Mouse (Mus musculus) ES-Bruce4 (cell line): ENCODE data around the gene Scpep1.

Experiments
- CTCF ChIP-seq: IDR thresholded peaks from one replicate; pipeline ENCODE4 v1.8.1; 2011; ENCODE audit warnings: low read depth, low read length
- EP300 ChIP-seq: IDR thresholded peaks from 2 replicates; pipeline ENCODE4 v1.6.1; 2011; ENCODE audit warnings: low read depth, low read length; ENCODE audit not compliant: insufficient read depth
- POLR2A ChIP-seq: IDR thresholded peaks from one replicate; pipeline ENCODE4 v1.8.1; 2011; ENCODE audit warnings: low read length; ENCODE audit not compliant: insufficient read depth

GRCm38 (mm10) chr11:88939634-88940033 lies 15.6 kb downstream of the Scpep1 start:
- TF ChIP-seq CTCF, result no peak
- TF ChIP-seq EP300, result no peak
- no peak for TF ChIP-seq POLR2A
